Mouse (Mus musculus) CD4-positive, CD25-positive, alpha-beta regulatory T cell, adult 9 weeks (primary cell): ENCODE results near the gene Cdc45. TPM values are rescaled to one million over a fixed set of nuclear protein-coding genes. Genes with fewer than 3 reads are reported as not detected.

ENCODE experiments used
- polyA plus RNA-seq: library from polyadenylated mRNA; unstranded; fragments of 100-300 nt; shearing (Covaris generic); gene quantifications from one replicate; pipeline ENCODE4 v1.2.1, GENCODE M21; 2017

Cdc45 gene
- polyA plus RNA-seq, result 7.2 TPM

DNA sequence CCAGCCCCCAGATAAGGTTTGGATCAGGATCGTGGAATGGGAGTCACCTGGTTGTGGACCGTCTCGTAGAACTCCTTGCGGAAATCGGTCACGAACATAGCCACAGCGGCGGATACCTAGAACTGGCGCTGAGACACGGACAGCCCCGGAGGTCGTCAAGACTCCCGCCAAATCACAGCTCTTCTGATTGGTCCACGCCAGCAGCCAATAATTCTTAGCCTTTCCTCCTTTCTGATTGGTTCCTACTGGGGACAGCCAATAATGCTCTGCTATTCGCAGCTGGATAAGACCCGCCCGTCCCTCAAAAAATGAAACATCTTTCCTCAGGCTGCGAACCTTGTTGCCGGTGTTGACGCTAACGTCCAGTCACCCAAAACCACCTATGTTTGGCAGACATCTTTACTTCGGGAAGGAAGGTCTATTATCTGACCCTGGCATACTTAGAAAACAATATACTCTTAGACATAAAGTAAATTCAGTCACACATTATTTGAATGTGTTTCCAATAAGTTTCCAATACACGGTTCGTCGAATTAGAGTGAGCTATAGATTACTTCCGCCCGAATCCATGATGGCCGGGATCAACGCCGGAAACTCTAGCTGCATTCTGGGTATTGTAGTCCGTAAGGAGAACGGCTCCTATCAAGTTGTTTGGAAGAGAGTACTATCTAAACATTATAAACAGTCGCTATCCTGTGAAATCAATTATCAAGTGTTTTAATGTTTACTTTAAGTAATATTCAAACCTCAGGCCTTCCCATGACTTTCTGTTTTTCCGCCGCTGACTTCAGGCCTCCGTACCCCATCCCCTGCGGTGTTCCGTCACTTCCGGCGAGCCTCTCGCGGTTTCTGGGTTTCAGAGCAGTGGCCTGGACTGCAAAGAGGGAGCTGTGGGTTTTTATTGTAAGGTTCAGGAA, at the start of gene Cdc45, which contains the start of gene Ufd1:
Cdc45 (minus strand) TSS at position 520 of the 917 bp plus-strand sequence.
Ufd1 (plus strand) TSS at position 312 of the 917 bp plus-strand sequence.

DNA sequence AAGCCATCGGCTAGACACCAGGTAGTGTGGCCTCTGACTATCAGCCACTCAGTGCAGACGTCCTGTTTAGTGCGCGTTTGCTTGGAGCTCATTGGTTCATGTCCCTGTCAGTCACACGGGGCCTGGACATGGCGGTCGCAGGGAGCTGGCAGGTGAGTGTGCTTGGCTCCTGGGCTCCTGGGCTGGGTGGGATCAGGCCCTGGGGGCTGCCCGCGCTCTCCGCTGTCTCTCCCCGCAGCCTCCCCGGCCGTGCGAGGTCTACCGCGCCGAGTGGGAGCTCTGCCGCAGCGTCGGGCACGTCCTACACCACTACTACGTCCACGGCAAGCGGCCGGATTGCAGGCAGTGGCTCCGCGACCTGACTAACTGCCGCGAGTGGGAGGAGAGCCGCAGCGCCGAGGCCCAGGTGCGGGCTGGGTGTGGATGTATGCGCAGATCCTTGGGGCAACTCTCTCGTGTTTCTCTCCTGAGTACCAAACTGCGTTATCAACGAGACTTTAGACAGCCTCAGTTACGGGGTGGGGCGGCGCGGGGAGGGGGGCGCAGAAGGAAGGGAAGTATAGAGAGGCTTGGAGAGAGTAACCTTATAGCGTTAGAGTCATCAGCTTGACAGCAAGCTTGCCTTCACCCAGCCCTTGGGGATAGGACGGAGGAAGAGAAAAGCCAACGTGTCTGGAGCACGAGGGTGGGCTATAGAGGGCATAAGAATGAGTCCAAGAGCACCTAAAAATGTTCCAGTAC, 24.9 kb upstream of the Cdc45 start, which contains the start of the genes 2510002D24Rik and Gm28539:
2510002D24Rik (plus strand) TSS at position 111 of the 741 bp plus-strand sequence.
Gm28539 (plus strand) TSS at position 117 of the 741 bp plus-strand sequence.

GRCm38 (mm10) chr16:18776556-18777100, 35.2 kb downstream of the Cdc45 start, which contains the start of gene Cldn5:
Gene Cldn5 (plus strand): TSS chr16:18776847.

Other genes starting within 250 kb of the Cdc45 start
- gene Tbx1, start 221.3 kb downstream of the Cdc45 start, polyA plus RNA-seq, result not detected
- gene Gp1bb, start 189.6 kb downstream of the Cdc45 start, polyA plus RNA-seq, result not detected
- not detected for gene Gm49601, start 185.6 kb downstream of the Cdc45 start, polyA plus RNA-seq
- gene Sept5, start 182.0 kb downstream of the Cdc45 start, polyA plus RNA-seq, result 0.33 TPM
- not detected for gene Cldn5, start 35.1 kb downstream of the Cdc45 start, polyA plus RNA-seq
- 158 TPM for gene Ufd1, start 208 bp downstream of the Cdc45 start, polyA plus RNA-seq
- 74.0 TPM for gene 2510002D24Rik, start 24.6 kb upstream of the Cdc45 start, polyA plus RNA-seq
- gene Gm28539, start 24.6 kb upstream of the Cdc45 start, polyA plus RNA-seq, result not detected
- gene Mrpl40, start 64.9 kb upstream of the Cdc45 start, polyA plus RNA-seq, result 104 TPM
- gene Hira, start 65.0 kb upstream of the Cdc45 start, polyA plus RNA-seq, result 8.0 TPM